Mouse (Mus musculus): ENCODE data around the gene Kat6b.

- TF ChIP-seq CTCF (IDR thresholded peaks at IDR 0.05; ENCODE audit: insufficient read depth, low read depth, low read length) (no peak), POLR2A (IDR thresholded peaks at IDR 0.05; ENCODE audit: insufficient read depth, low read depth, low read length) (no peak)
Measured at GRCm38 (mm10) chr14:21470386-21470785, 10.8 kb upstream of the Kat6b start.
